Mouse (Mus musculus): ENCODE measurements around the gene Pank3. TPM values are rescaled to one million over a fixed set of nuclear protein-coding genes. Genes with fewer than 3 reads are reported as not detected.

Pank3 gene
- 11.0 and 11.7 TPM in 2 replicates for polyA plus RNA-seq (2014; fragmentation: Nextera tagmentation; extraction: Ambion mirVana)

GRCm38 (mm10) chr11:35769188-35769745 lies at the start of gene Pank3:
Gene Pank3, plus strand, starts transcription at chr11:35769484.
- ATAC-seq (replicated peaks; ENCODE audit: low FRiP score), result peak; percentile 98
- WGBS, result under 1% methylated on average over 39 of the region's 50 CpGs

GRCm38 (mm10) chr11:35723876-35724275 lies 45.4 kb upstream of the Pank3 start:
- 80% methylated on average over 5 of the region's 5 CpGs for WGBS
- DNase-seq (ENCODE audit: low spot score) (no peak), ATAC-seq (replicated peaks; ENCODE audit: low FRiP score) (no peak)
- H3K4me3 ChIP-seq (ENCODE audit: low read depth, low read length), result no peak overlapping the region
- no peaks in the 10 kb centered on the region for H3K9me3 ChIP-seq (ENCODE audit: control insufficient read depth, low read length)
- no peak overlapping the region for H3K27ac ChIP-seq (ENCODE audit: low read depth, low read length)
- no peak overlapping the region for H3K9ac ChIP-seq (ENCODE audit: low read depth, low read length)
- H3K27me3 ChIP-seq (replicated peaks; ENCODE audit: control insufficient read depth, insufficient read depth, low read length), result no peaks in the 10 kb centered on the region
- no peak overlapping the region for H3K4me2 ChIP-seq
- H3K36me3 ChIP-seq (ENCODE audit: control insufficient read depth, insufficient read depth, low read length), result no peaks in the 10 kb centered on the region
- no peaks in the 10 kb centered on the region for H3K4me1 ChIP-seq (replicated peaks; ENCODE audit: control insufficient read depth, insufficient read depth, low read length)

More at GRCm38 (mm10) chr11:35769188-35769745, at the start of gene Pank3:
- Histone ChIP-seq H3K9ac (ENCODE audit: low read depth, low read length) (peak within 1 kb of the TSS; percentile 73), H3K9me3 (ENCODE audit: control insufficient read depth, low read length) (no peaks in the 10 kb centered on the region), H3K27me3 (replicated peaks; ENCODE audit: control insufficient read depth, insufficient read depth, low read length) (no peaks in the 10 kb centered on the region), H3K27ac (ENCODE audit: low read depth, low read length) (peak within 1 kb of the TSS; percentile 74), H3K36me3 (ENCODE audit: control insufficient read depth, insufficient read depth, low read length) (peaks cover 5% of the 10 kb centered on the region; the same call in 1 of the 2 replicates), H3K4me2 (peak within 1 kb of the TSS; percentile 75), H3K4me3 (ENCODE audit: low read depth, low read length) (peak within 1 kb of the TSS; percentile 65), H3K4me1 (replicated peaks; ENCODE audit: control insufficient read depth, insufficient read depth, low read length) (peaks cover 4% of the 10 kb centered on the region; the same call in 1 of the 2 replicates)
- DNase-seq (ENCODE audit: low spot score), result peak; percentile 90

GRCm38 (mm10) chr11:35726341-35726846 lies 42.9 kb upstream of the Pank3 start:
- H3K9ac ChIP-seq (ENCODE audit: low read depth, low read length), result no peak overlapping the region
- H3K4me3 ChIP-seq (ENCODE audit: low read depth, low read length), result no peak overlapping the region
- no peak for ATAC-seq (replicated peaks; ENCODE audit: low FRiP score)
- 80% methylated on average over 8 of the region's 8 CpGs for WGBS
- H3K4me2 ChIP-seq, result no peak overlapping the region
- H3K27me3 ChIP-seq (replicated peaks; ENCODE audit: control insufficient read depth, insufficient read depth, low read length), result no peaks in the 10 kb centered on the region
- no peaks in the 10 kb centered on the region for H3K4me1 ChIP-seq (replicated peaks; ENCODE audit: control insufficient read depth, insufficient read depth, low read length)
- H3K36me3 ChIP-seq (ENCODE audit: control insufficient read depth, insufficient read depth, low read length), result no peaks in the 10 kb centered on the region
- no peak for DNase-seq (ENCODE audit: low spot score)
- H3K27ac ChIP-seq (ENCODE audit: low read depth, low read length), result no peak overlapping the region
- no peaks in the 10 kb centered on the region for H3K9me3 ChIP-seq (ENCODE audit: control insufficient read depth, low read length)

GRCm38 (mm10) chr11:35728200-35728599 lies 41.1 kb upstream of the Pank3 start:
- H3K9ac ChIP-seq (ENCODE audit: low read depth, low read length), result no peak overlapping the region
- H3K4me2 ChIP-seq, result no peak overlapping the region
- H3K9me3 ChIP-seq (ENCODE audit: control insufficient read depth, low read length), result no peaks in the 10 kb centered on the region
- ATAC-seq (replicated peaks; ENCODE audit: low FRiP score), result no peak
- DNase-seq (ENCODE audit: low spot score), result no peak
- H3K27ac ChIP-seq (ENCODE audit: low read depth, low read length), result no peak overlapping the region
- H3K36me3 ChIP-seq (ENCODE audit: control insufficient read depth, insufficient read depth, low read length), result no peaks in the 10 kb centered on the region
- no peak overlapping the region for H3K4me3 ChIP-seq (ENCODE audit: low read depth, low read length)
- H3K4me1 ChIP-seq (replicated peaks; ENCODE audit: control insufficient read depth, insufficient read depth, low read length), result no peaks in the 10 kb centered on the region
- no peaks in the 10 kb centered on the region for H3K27me3 ChIP-seq (replicated peaks; ENCODE audit: control insufficient read depth, insufficient read depth, low read length)
- WGBS, result 75% methylated on average over 1 of the region's 1 CpGs

- H3K9me3 ChIP-seq (ENCODE audit: control insufficient read depth, low read length), result no peaks in the 10 kb centered on the region
- H3K36me3 ChIP-seq (ENCODE audit: control insufficient read depth, insufficient read depth, low read length), result no peaks in the 10 kb centered on the region
- no peak for ATAC-seq (replicated peaks; ENCODE audit: low FRiP score)
- no peak overlapping the region for H3K27ac ChIP-seq (ENCODE audit: low read depth, low read length)
- no peak overlapping the region for H3K4me3 ChIP-seq (ENCODE audit: low read depth, low read length)
- H3K4me2 ChIP-seq, result no peak overlapping the region
- no peak overlapping the region for H3K9ac ChIP-seq (ENCODE audit: low read depth, low read length)
- no peaks in the 10 kb centered on the region for H3K4me1 ChIP-seq (replicated peaks; ENCODE audit: control insufficient read depth, insufficient read depth, low read length)
- WGBS, result 49% methylated on average over 5 of the region's 5 CpGs
- H3K27me3 ChIP-seq (replicated peaks; ENCODE audit: control insufficient read depth, insufficient read depth, low read length), result no peaks in the 10 kb centered on the region
- DNase-seq (ENCODE audit: low spot score), result no peak
Measured at GRCm38 (mm10) chr11:35729186-35729585, 40.1 kb upstream of the Pank3 start.

- H3K9ac ChIP-seq (ENCODE audit: low read depth, low read length), result no peak overlapping the region
- no peak for ATAC-seq (replicated peaks; ENCODE audit: low FRiP score)
Measured at GRCm38 (mm10) chr11:35732366-35732765, 36.9 kb upstream of the Pank3 start.

GRCm38 (mm10) chr11:35736817-35737216 lies 32.5 kb upstream of the Pank3 start:
- no peaks in the 10 kb centered on the region for H3K36me3 ChIP-seq (ENCODE audit: control insufficient read depth, insufficient read depth, low read length)
- H3K27me3 ChIP-seq (replicated peaks; ENCODE audit: control insufficient read depth, insufficient read depth, low read length), result no peaks in the 10 kb centered on the region
- H3K4me2 ChIP-seq, result no peak overlapping the region
- WGBS, result 56% methylated on average over 2 of the region's 2 CpGs
- H3K9me3 ChIP-seq (ENCODE audit: control insufficient read depth, low read length), result no peaks in the 10 kb centered on the region
- no peak overlapping the region for H3K9ac ChIP-seq (ENCODE audit: low read depth, low read length)
- H3K27ac ChIP-seq (ENCODE audit: low read depth, low read length), result no peak overlapping the region
- no peak overlapping the region for H3K4me3 ChIP-seq (ENCODE audit: low read depth, low read length)
- no peaks in the 10 kb centered on the region for H3K4me1 ChIP-seq (replicated peaks; ENCODE audit: control insufficient read depth, insufficient read depth, low read length)
- ATAC-seq (replicated peaks; ENCODE audit: low FRiP score), result no peak
- no peak for DNase-seq (ENCODE audit: low spot score)

More at GRCm38 (mm10) chr11:35732366-35732765, 36.9 kb upstream of the Pank3 start:
- Histone ChIP-seq H3K4me1 (replicated peaks; ENCODE audit: control insufficient read depth, insufficient read depth, low read length) (no peaks in the 10 kb centered on the region), H3K4me2 (no peak overlapping the region), H3K9me3 (ENCODE audit: control insufficient read depth, low read length) (no peaks in the 10 kb centered on the region), H3K27ac (ENCODE audit: low read depth, low read length) (no peak overlapping the region), H3K36me3 (ENCODE audit: control insufficient read depth, insufficient read depth, low read length) (no peaks in the 10 kb centered on the region), H3K27me3 (replicated peaks; ENCODE audit: control insufficient read depth, insufficient read depth, low read length) (no peaks in the 10 kb centered on the region), H3K4me3 (ENCODE audit: low read depth, low read length) (no peak overlapping the region)
- WGBS, result 49% methylated on average over 1 of the region's 1 CpGs
- DNase-seq (ENCODE audit: low spot score), result no peak

- Histone ChIP-seq H3K9me3 (ENCODE audit: control insufficient read depth, low read length) (no peaks in the 10 kb centered on the region), H3K4me2 (no peak overlapping the region), H3K4me3 (ENCODE audit: low read depth, low read length) (no peak overlapping the region), H3K36me3 (ENCODE audit: control insufficient read depth, insufficient read depth, low read length) (no peaks in the 10 kb centered on the region), H3K9ac (ENCODE audit: low read depth, low read length) (no peak overlapping the region), H3K4me1 (replicated peaks; ENCODE audit: control insufficient read depth, insufficient read depth, low read length) (no peaks in the 10 kb centered on the region), H3K27me3 (replicated peaks; ENCODE audit: control insufficient read depth, insufficient read depth, low read length) (no peaks in the 10 kb centered on the region), H3K27ac (ENCODE audit: low read depth, low read length) (no peak overlapping the region)
- no peak for ATAC-seq (replicated peaks; ENCODE audit: low FRiP score)
- 92% methylated on average over 2 of the region's 2 CpGs for WGBS
- no peak for DNase-seq (ENCODE audit: low spot score)
Measured at GRCm38 (mm10) chr11:35737262-35737661, 32.0 kb upstream of the Pank3 start.

GRCm38 (mm10) chr11:35738102-35738501 lies 31.2 kb upstream of the Pank3 start:
- H3K9ac ChIP-seq (ENCODE audit: low read depth, low read length), result no peak overlapping the region
- ATAC-seq (replicated peaks; ENCODE audit: low FRiP score), result no peak
- no peak overlapping the region for H3K27ac ChIP-seq (ENCODE audit: low read depth, low read length)
- no peak overlapping the region for H3K4me2 ChIP-seq
- H3K27me3 ChIP-seq (replicated peaks; ENCODE audit: control insufficient read depth, insufficient read depth, low read length), result no peaks in the 10 kb centered on the region
- no peaks in the 10 kb centered on the region for H3K4me1 ChIP-seq (replicated peaks; ENCODE audit: control insufficient read depth, insufficient read depth, low read length)
- WGBS, result 69% methylated on average over 3 of the region's 3 CpGs
- H3K4me3 ChIP-seq (ENCODE audit: low read depth, low read length), result no peak overlapping the region
- DNase-seq (ENCODE audit: low spot score), result no peak
- no peaks in the 10 kb centered on the region for H3K36me3 ChIP-seq (ENCODE audit: control insufficient read depth, insufficient read depth, low read length)
- H3K9me3 ChIP-seq (ENCODE audit: control insufficient read depth, low read length), result no peaks in the 10 kb centered on the region

Data from liver, embryonic 11.5 days (tissue).